Mouse (Mus musculus): Measurements from ENCODE around the gene Atrnl1.

GRCm38 (mm10) chr19:57737475-57737874, 126.6 kb downstream of the Atrnl1 start:
- TF ChIP-seq CTCF (IDR thresholded peaks at IDR 0.05; ENCODE audit: low read depth): no peak
- no peak for TF ChIP-seq EP300 (optimal IDR thresholded peaks at IDR 0.05)

Data from stomach, postnatal 0 days (tissue).